Mouse (Mus musculus): ENCODE data around the gene Polr2a.
A peak's percentile ranks its signal among the peaks of the same experiment; 100 is the strongest.
"Not testable (repeated sequence)": the region's sequence is repeated elsewhere in the genome, so short reads cannot be mapped to it uniquely, and the experiment has no call there.

Polr2a gene

GRCm38 (mm10) chr11:69703381-69703780 is 55.1 kb downstream of the Polr2a start:
- DNase-seq: not testable (repeated sequence)

- DNase-seq: not testable (repeated sequence)
Observed at GRCm38 (mm10) chr11:69702886-69703285, 55.6 kb downstream of the Polr2a start.

GRCm38 (mm10) chr11:69699595-69699994 is 58.8 kb downstream of the Polr2a start:
- peak; percentile 84 for DNase-seq

- DNase-seq: no peak
Observed at GRCm38 (mm10) chr11:69698574-69698973, 59.9 kb downstream of the Polr2a start.

GRCm38 (mm10) chr11:69697396-69697795 is 61.0 kb downstream of the Polr2a start:
- peak; percentile 72 for DNase-seq

- DNase-seq: peak; percentile 99
Observed at GRCm38 (mm10) chr11:69695361-69696181, 62.9 kb downstream of the Polr2a start, which contains the start of the genes Tnfsf12 and Tnfsfm13. Gene Tnfsf12 (minus strand): TSS chr11:69695849. Gene Tnfsfm13 (minus strand): TSS chr11:69696098.

- DNase-seq: no peak
Observed at GRCm38 (mm10) chr11:69695046-69695360, 63.4 kb downstream of the Polr2a start.

GRCm38 (mm10) chr11:69693421-69693965 is 64.9 kb downstream of the Polr2a start:
- peak; percentile 93 for DNase-seq

GRCm38 (mm10) chr11:69692863-69693262 is 65.6 kb downstream of the Polr2a start:
- peak; percentile 92 for DNase-seq

GRCm38 (mm10) chr11:69692196-69692811 is 66.1 kb downstream of the Polr2a start:
- peak; percentile 98 for DNase-seq

GRCm38 (mm10) chr11:69689891-69690290 is 68.5 kb downstream of the Polr2a start:
- peak; percentile 90 for DNase-seq

- peak; percentile 90 for DNase-seq
Observed at GRCm38 (mm10) chr11:69687061-69687460, 71.4 kb downstream of the Polr2a start.

- peak; percentile 99 for DNase-seq
Observed at GRCm38 (mm10) chr11:69686377-69686776, 72.1 kb downstream of the Polr2a start.

- peak; percentile 100 for DNase-seq
Observed at GRCm38 (mm10) chr11:69685526-69686148, 72.8 kb downstream of the Polr2a start, which contains the start of gene Tnfsf13. Gene Tnfsf13 (minus strand): TSS chr11:69685784.

GRCm38 (mm10) chr11:69684936-69685335 is 73.5 kb downstream of the Polr2a start:
- DNase-seq: no peak

- peak; percentile 95 for DNase-seq
Observed at GRCm38 (mm10) chr11:69684128-69684745, 74.2 kb downstream of the Polr2a start.
